Mouse (Mus musculus): ENCODE data around the gene Ralgps1. TPM values are rescaled to one million over a fixed set of nuclear protein-coding genes. Genes with fewer than 3 reads are reported as not detected.

Gene Ralgps1
- polyA plus RNA-seq, 1 experiment from 2014 or later, result 5.2 TPM

DNA sequence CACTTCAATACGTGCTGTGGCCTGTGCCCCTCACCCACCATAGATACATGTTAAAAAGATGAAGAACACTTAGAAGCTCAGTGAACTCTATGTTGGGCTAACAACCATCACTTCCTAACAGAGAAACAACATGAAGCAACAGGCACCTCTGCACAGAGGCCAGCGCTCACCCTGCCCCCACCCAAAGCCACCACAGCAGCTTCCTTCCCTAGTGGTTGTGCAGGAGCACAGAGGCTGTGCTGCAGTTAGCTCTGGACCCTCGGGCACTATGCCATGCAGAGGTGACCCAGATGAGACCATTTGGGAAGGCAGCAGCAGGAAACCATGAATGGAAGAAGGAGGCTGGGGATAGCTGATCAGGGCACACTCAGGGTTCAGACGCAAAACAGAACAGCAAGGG is 68.5 kb downstream of the Ralgps1 start:
- H3K4me1 ChIP-seq (replicated peaks), result peaks cover 67% of the 10 kb centered on the region
- no peak for ATAC-seq (ENCODE audit: insufficient number of reproducible peaks, insufficient read depth, low FRiP score, low TSS enrichment, low read depth)

DNA sequence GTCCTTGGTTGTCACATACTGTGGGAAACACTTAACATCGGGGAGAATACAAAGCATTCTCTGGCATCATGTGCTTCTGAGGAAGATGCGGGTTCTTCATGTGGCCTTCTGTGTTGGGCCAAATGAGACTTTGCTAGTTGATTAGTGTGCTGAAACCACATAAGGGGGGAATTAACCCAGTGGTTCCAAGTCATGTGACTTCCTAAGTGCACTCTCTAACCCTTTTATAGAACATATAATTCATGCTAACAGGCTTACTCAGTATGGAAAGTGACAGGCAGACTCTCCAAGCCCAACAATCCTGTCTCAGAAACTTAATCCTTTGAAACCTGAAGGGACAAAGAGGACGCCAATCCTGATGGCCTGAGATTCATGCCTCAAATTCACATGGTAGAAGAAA is 68.9 kb downstream of the Ralgps1 start:
- H3K4me1 ChIP-seq (replicated peaks), result peaks cover 67% of the 10 kb centered on the region
- no peak overlapping the region for H3K9ac ChIP-seq (replicated peaks)
- no peak overlapping the region for H3K4me2 ChIP-seq
- no peaks in the 10 kb centered on the region for H3K27me3 ChIP-seq
- WGBS, result 45% methylated on average over 3 of the region's 3 CpGs
- peak overlapping the region; percentile 78 for H3K27ac ChIP-seq
- no peaks in the 10 kb centered on the region for H3K9me3 ChIP-seq
- no peaks in the 10 kb centered on the region for H3K36me3 ChIP-seq
- no peak overlapping the region for H3K4me3 ChIP-seq (replicated peaks)
- ATAC-seq (ENCODE audit: insufficient number of reproducible peaks, insufficient read depth, low FRiP score, low TSS enrichment, low read depth), result no peak

More for the DNA sequence above, 68.5 kb downstream of the Ralgps1 start:
- WGBS, result 54% methylated on average over 4 of the region's 4 CpGs
- Histone ChIP-seq H3K4me2 (no peak overlapping the region), H3K27me3 (no peaks in the 10 kb centered on the region), H3K27ac (peak overlapping the region; percentile 78), H3K9ac (replicated peaks) (no peak overlapping the region), H3K36me3 (no peaks in the 10 kb centered on the region), H3K4me3 (replicated peaks) (no peak overlapping the region), H3K9me3 (no peaks in the 10 kb centered on the region)

DNA sequence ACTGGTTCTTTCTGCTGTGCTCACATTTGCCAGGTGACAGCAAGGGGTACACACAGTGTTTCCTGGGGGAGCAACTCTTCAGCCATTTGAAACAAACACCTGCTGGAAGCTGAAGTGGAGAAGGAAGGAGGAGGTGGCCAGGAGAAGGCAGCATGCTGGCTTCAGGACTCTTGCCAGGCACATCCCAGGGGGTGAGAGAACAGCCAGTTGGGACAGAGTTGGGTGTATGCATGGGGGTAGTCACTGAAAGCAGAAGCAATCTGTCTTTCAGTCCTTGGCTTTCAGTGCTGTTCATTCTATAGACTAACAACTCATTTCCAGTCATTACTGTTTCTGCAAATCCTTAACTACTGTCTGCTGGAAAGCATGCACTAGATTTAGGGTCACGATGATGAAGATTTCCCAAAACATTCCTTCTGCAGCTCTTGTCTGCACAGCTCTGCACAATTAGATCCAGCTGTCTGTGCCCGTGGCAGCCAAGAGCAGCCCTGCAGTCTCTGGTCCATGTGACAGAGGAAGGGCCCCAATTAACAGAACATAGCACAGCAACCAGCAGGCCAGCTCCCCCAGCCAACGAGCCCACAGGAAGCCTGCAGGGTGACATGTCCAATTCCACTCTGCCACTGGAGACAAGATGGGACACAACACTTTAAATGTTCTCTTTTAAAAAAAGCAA is 70.8 kb downstream of the Ralgps1 start:
- no peaks in the 10 kb centered on the region for H3K36me3 ChIP-seq
- no peak overlapping the region for H3K4me3 ChIP-seq (replicated peaks)
- H3K9ac ChIP-seq (replicated peaks), result no peak overlapping the region
- no peak overlapping the region for H3K4me2 ChIP-seq
- no peaks in the 10 kb centered on the region for H3K27me3 ChIP-seq
- no peak for ATAC-seq (ENCODE audit: insufficient number of reproducible peaks, insufficient read depth, low FRiP score, low TSS enrichment, low read depth)
- H3K27ac ChIP-seq, result peak overlapping the region; percentile 70
- no peaks in the 10 kb centered on the region for H3K9me3 ChIP-seq
- peaks cover 59% of the 10 kb centered on the region for H3K4me1 ChIP-seq (replicated peaks)
- WGBS, result 9% methylated on average over 3 of the region's 3 CpGs

DNA sequence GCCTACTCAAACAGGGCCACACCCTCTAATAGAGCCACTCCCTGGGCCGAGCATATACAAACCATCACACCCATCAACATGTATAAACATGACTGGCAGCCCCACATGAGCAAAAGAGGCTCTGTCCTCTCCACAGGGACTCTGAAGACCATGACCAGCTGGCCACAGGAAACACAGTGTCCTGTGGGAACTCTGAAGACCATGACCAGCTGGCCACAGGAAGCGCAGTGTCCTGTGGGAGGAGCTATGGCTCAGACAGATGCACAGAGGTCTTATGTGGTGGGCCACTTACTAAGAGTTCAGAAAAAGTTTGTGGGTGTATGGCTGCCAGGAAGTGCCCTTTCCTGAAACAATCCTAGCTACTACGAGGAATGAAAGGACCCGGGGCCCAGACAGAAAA is 72.4 kb downstream of the Ralgps1 start:
- ATAC-seq (ENCODE audit: insufficient number of reproducible peaks, insufficient read depth, low FRiP score, low TSS enrichment, low read depth), result no peak

DNA sequence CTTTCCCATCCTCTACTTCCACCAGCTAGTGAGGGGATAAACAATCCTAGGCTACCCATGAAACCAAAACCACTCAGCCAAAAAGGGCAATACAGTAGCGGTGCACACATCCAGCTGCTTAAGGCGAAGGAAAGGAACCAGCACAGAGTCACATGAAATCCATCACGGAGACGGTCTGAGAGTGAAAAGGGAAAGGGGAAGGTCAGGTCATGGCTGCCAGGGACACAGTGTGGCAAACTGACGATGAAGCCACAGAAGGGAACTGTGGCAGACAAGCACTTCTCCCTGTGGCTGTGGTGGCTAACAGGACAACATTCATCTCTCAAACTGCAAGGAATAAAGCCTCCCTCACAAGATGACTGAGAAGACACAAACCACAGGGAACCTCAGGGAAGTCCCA is 76.2 kb downstream of the Ralgps1 start:
- H3K27ac ChIP-seq, result no peak overlapping the region
- no peak overlapping the region for H3K4me3 ChIP-seq (replicated peaks)
- H3K9me3 ChIP-seq, result no peaks in the 10 kb centered on the region
- 85% methylated on average over 5 of the region's 5 CpGs for WGBS
- H3K4me2 ChIP-seq, result no peak overlapping the region
- peaks cover 5% of the 10 kb centered on the region for H3K4me1 ChIP-seq (replicated peaks)
- no peak for ATAC-seq (ENCODE audit: insufficient number of reproducible peaks, insufficient read depth, low FRiP score, low TSS enrichment, low read depth)
- H3K27me3 ChIP-seq, result no peaks in the 10 kb centered on the region
- H3K36me3 ChIP-seq, result no peaks in the 10 kb centered on the region
- no peak overlapping the region for H3K9ac ChIP-seq (replicated peaks)

More for the DNA sequence above, 72.4 kb downstream of the Ralgps1 start:
- 90% methylated on average over 4 of the region's 4 CpGs for WGBS
- Histone ChIP-seq H3K9ac (replicated peaks) (no peak overlapping the region), H3K9me3 (no peaks in the 10 kb centered on the region), H3K27ac (no peak overlapping the region), H3K4me1 (replicated peaks) (peaks cover 44% of the 10 kb centered on the region), H3K36me3 (no peaks in the 10 kb centered on the region), H3K27me3 (no peaks in the 10 kb centered on the region), H3K4me2 (no peak overlapping the region), H3K4me3 (replicated peaks) (no peak overlapping the region)

DNA sequence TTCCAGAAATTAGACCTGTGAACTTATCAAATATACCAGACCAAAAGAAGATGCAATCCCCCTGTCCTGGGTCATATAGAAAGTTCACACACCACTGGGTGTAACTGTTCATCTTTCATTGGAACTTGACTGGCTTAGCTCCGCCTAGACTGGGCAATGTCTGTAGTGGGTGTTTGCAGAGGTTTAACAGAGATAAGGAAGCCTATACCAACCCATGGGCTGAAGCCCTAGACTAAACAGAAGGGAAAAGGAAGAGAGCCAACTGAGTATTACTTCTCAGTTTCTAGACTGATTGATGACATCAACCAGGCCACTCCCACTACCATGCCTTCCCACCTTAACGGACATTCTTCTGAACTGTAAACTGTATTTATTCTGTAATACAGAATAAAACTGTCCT is 79.2 kb downstream of the Ralgps1 start:
- no peak for ATAC-seq (ENCODE audit: insufficient number of reproducible peaks, insufficient read depth, low FRiP score, low TSS enrichment, low read depth)
- Histone ChIP-seq H3K4me3 (replicated peaks) (no peak overlapping the region), H3K9me3 (peaks cover 10% of the 10 kb centered on the region; the same call in 1 of the 2 replicates), H3K27me3 (no peaks in the 10 kb centered on the region), H3K9ac (replicated peaks) (no peak overlapping the region), H3K36me3 (no peaks in the 10 kb centered on the region), H3K4me2 (no peak overlapping the region), H3K27ac (no peak overlapping the region), H3K4me1 (replicated peaks) (no peaks in the 10 kb centered on the region)
- 83% methylated on average over 2 of the region's 2 CpGs for WGBS

DNA sequence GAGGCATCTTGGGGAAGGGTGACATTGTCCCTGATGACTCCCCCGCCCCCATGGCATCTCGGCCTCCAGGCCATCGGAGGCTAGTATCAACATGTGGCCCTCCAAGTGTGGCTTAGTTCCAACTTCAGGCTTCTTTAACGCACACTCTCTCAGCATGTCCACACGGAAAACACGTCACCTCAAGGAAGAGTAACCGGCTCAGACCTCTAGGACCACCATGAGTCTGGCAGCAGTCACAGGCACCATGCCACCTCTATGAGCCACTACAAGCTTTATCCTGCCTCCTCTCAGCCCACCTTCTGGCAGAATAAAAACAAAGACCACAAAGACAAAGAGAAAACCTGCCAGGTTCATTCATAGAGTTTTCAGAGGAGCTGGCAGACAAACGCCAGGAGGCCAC is 80.8 kb downstream of the Ralgps1 start:
- H3K36me3 ChIP-seq, result no peaks in the 10 kb centered on the region
- H3K27ac ChIP-seq, result no peak overlapping the region
- peaks cover 10% of the 10 kb centered on the region; the same call in 1 of the 2 replicates for H3K9me3 ChIP-seq
- no peak overlapping the region for H3K9ac ChIP-seq (replicated peaks)
- WGBS, result 83% methylated on average over 8 of the region's 8 CpGs
- 0 out of 2 replicates have a peak, but pooled peaks cover 2% of the 10 kb centered on the region for H3K4me1 ChIP-seq (replicated peaks)
- no peak overlapping the region for H3K4me2 ChIP-seq
- no peak overlapping the region for H3K4me3 ChIP-seq (replicated peaks)
- no peaks in the 10 kb centered on the region for H3K27me3 ChIP-seq
- no peak for ATAC-seq (ENCODE audit: insufficient number of reproducible peaks, insufficient read depth, low FRiP score, low TSS enrichment, low read depth)

DNA sequence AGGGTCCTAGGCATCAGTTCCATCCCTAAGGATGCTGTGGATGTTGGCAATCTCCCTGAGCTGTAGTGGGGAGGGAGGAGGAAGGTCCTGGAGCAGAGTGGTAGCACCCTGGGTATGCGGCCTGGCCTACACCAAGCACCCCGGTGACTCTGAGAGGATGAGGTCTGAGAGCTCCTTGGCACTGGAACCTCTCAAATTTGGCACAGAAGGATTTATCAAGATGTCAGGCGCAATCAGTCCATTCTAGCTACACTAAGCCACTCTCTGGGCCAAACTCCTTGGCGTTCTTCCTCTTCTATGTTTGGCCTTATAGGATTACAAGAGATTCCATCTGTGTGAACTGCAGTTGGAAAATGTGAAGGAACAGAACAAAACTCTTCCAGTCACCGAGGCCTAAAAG is 82.4 kb downstream of the Ralgps1 start:
- 91% methylated on average over 5 of the region's 5 CpGs for WGBS
- no peak for ATAC-seq (ENCODE audit: insufficient number of reproducible peaks, insufficient read depth, low FRiP score, low TSS enrichment, low read depth)
- no peak overlapping the region for H3K27ac ChIP-seq
- H3K9ac ChIP-seq (replicated peaks), result no peak overlapping the region
- peaks cover 10% of the 10 kb centered on the region; the same call in 1 of the 2 replicates for H3K9me3 ChIP-seq
- no peak overlapping the region for H3K4me3 ChIP-seq (replicated peaks)
- no peaks in the 10 kb centered on the region for H3K27me3 ChIP-seq
- H3K4me2 ChIP-seq, result no peak overlapping the region
- H3K36me3 ChIP-seq, result no peaks in the 10 kb centered on the region
- H3K4me1 ChIP-seq (replicated peaks), result 0 out of 2 replicates have a peak, but pooled peaks cover 3% of the 10 kb centered on the region

DNA sequence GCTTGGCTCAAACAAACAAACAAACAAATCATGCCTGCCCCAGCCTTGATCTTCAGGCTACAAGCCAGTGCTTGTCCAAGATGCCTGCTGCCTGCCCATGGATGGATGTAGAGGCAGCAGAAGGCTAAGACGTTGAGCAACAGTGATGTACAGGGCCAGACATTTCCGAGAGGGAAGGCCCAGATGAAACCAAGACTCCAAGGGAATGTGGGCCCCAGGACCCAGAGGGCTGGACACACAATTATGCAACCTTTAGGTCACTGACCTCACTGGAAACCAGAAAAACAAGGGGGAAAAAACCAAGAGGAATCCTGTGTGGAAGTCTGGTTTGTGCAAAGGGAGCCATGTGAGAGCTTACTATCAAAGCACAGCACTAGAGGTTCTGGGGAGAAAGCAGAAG is 87.6 kb downstream of the Ralgps1 start:
- Histone ChIP-seq H3K27ac (no peak overlapping the region), H3K9me3 (peaks cover 10% of the 10 kb centered on the region; the same call in 1 of the 2 replicates), H3K27me3 (no peaks in the 10 kb centered on the region), H3K4me1 (replicated peaks) (0 out of 2 replicates have a peak, but pooled peaks cover 3% of the 10 kb centered on the region), H3K36me3 (no peaks in the 10 kb centered on the region), H3K4me3 (replicated peaks) (no peak overlapping the region), H3K9ac (replicated peaks) (no peak overlapping the region), H3K4me2 (no peak overlapping the region)
- ATAC-seq (ENCODE audit: insufficient number of reproducible peaks, insufficient read depth, low FRiP score, low TSS enrichment, low read depth), result no peak
- WGBS, result 66% methylated on average over 2 of the region's 2 CpGs

DNA sequence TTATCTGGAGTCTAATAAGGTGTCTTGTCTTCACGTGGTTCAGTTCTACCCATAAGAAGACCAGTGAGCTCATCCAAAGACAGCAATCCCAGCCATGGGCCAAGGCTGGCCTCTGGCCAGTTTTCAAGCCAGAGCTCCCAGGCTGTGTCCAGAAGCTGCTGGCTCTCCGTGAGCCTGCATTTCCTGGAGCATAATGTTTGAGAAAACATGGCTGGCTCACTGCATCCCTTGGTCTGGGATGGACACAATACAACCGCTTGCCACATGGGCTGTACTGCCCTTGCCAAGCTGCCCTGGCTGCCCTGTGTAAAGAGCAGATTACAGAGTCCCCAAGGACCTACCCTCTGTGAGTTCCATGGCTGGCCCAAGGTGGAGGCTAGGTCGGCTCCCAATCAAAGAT is 88.4 kb downstream of the Ralgps1 start:
- no peak overlapping the region for H3K9ac ChIP-seq (replicated peaks)
- ATAC-seq (ENCODE audit: insufficient number of reproducible peaks, insufficient read depth, low FRiP score, low TSS enrichment, low read depth), result no peak
- 76% methylated on average over 4 of the region's 4 CpGs for WGBS
- 0 out of 2 replicates have a peak, but pooled peaks cover 3% of the 10 kb centered on the region for H3K4me1 ChIP-seq (replicated peaks)
- no peak overlapping the region for H3K4me2 ChIP-seq
- H3K9me3 ChIP-seq, result peaks cover 6% of the 10 kb centered on the region; the same call in 1 of the 2 replicates
- H3K36me3 ChIP-seq, result no peaks in the 10 kb centered on the region
- H3K27me3 ChIP-seq, result no peaks in the 10 kb centered on the region
- no peak overlapping the region for H3K27ac ChIP-seq
- H3K4me3 ChIP-seq (replicated peaks), result no peak overlapping the region

DNA sequence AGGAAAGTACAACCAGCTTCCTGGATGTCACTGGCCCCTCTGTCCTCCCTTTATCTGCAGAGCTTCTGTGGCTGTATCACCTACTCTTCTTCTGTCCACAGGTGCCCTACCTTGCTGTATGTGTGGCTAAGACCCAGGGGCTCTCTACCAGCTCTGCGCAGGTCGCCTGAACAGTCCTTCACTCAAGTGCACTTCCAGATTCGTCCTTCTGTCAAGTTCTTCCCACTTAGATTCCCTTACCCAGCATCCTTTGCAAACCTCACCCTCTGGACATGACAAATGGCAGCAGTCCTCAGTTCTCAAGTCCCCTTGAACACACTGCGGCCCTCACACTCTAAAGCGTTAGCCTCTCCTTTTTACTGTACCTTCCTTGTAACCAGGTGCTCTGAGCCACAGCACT is 89.5 kb downstream of the Ralgps1 start:
- WGBS, result 81% methylated on average over 5 of the region's 5 CpGs
- H3K9me3 ChIP-seq, result no peaks in the 10 kb centered on the region
- ATAC-seq (ENCODE audit: insufficient number of reproducible peaks, insufficient read depth, low FRiP score, low TSS enrichment, low read depth), result no peak

DNA sequence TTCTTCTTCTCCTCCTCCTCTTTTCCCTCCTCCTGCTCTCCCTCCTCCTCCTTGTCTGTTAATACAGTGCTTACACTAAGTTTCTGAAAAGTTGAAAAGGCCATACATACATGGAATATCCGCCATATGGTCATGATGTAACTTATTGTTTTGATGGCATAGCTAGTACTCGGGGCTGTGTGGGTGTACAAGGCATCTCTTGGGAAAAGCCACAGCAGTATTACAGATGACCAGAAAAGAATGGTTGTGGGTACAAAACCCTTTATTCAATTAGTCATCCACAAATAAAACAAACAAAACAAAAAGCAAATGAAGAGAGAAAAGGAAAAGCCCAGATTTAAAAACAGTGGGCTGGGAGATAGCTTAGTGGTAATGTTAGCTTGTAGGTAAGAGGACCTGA is 90.8 kb downstream of the Ralgps1 start:
- Histone ChIP-seq H3K36me3 (no peaks in the 10 kb centered on the region), H3K27ac (no peak overlapping the region), H3K4me3 (replicated peaks) (no peak overlapping the region), H3K27me3 (no peaks in the 10 kb centered on the region), H3K9me3 (no peaks in the 10 kb centered on the region), H3K4me2 (no peak overlapping the region), H3K4me1 (replicated peaks) (0 out of 2 replicates have a peak, but pooled peaks cover 1% of the 10 kb centered on the region), H3K9ac (replicated peaks) (no peak overlapping the region)
- WGBS, result 89% methylated on average over 2 of the region's 2 CpGs
- ATAC-seq (ENCODE audit: insufficient number of reproducible peaks, insufficient read depth, low FRiP score, low TSS enrichment, low read depth), result no peak

More for the DNA sequence above, 89.5 kb downstream of the Ralgps1 start:
- no peak overlapping the region for H3K4me3 ChIP-seq (replicated peaks)
- no peaks in the 10 kb centered on the region for H3K27me3 ChIP-seq
- no peaks in the 10 kb centered on the region for H3K36me3 ChIP-seq
- H3K9ac ChIP-seq (replicated peaks), result no peak overlapping the region
- H3K4me2 ChIP-seq, result no peak overlapping the region
- no peak overlapping the region for H3K27ac ChIP-seq
- H3K4me1 ChIP-seq (replicated peaks), result 0 out of 2 replicates have a peak, but pooled peaks cover 3% of the 10 kb centered on the region

Data from limb, embryonic 12.5 days (tissue).